Mouse (Mus musculus) ES-Bruce4 (cell line): ENCODE measurements around the gene Mtus2.

Experiments used
- CTCF ChIP-seq: IDR thresholded peaks from one replicate; pipeline ENCODE4 v1.8.1; 2011; ENCODE audit warnings: low read depth, low read length
- EP300 ChIP-seq: IDR thresholded peaks from 2 replicates; pipeline ENCODE4 v1.6.1; 2011; ENCODE audit warnings: low read depth, low read length; ENCODE audit not compliant: insufficient read depth
- POLR2A ChIP-seq: IDR thresholded peaks from one replicate; pipeline ENCODE4 v1.8.1; 2011; ENCODE audit warnings: low read length; ENCODE audit not compliant: insufficient read depth

DNA sequence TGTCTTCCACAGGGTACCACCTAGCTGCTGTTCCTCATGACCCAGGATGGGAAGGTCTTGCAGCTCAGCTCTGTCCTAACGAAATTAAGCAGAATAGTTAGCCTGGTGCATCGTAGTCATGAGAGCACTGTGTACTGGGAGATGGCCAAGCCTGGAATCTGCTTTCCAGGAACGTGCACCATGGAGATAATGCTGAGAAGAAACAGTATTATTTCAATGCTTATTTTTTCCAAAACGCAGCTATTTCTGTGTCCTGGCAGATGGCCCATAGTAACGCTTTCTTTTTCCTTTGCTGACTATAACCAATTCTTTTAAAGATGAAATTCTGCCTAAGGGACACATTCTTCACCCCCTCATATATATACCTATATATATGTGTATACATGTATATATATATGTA is 108.1 kb downstream of the Mtus2 start:
- no peak for TF ChIP-seq EP300
- TF ChIP-seq CTCF = no peak
- TF ChIP-seq POLR2A = no peak
